Mouse (Mus musculus) forebrain, embryonic 15.5 days (tissue): ENCODE data around the gene Bbs9. TPM values are rescaled to one million over a fixed set of nuclear protein-coding genes. Genes with fewer than 3 reads are reported as not detected.

Experiments
- ATAC-seq: fragments of 200-750 bp; cut with Nextera tagmentation; replicated peaks from 2 replicates; pipeline ENCODE4 v1.8.0; 2017; ENCODE audit warnings: mild to moderate bottlenecking, moderate TSS enrichment, moderate library complexity
- H3K27ac ChIP-seq: fragments of 300-500 bp; sonication (generic); replicated peaks from 2 replicates; pipeline ENCODE4 v1.5.1; 2015; ENCODE audit warnings: mild to moderate bottlenecking, inconsistent platforms
- H3K27me3 ChIP-seq: fragments of 300-500 bp; sonication (generic); 2 replicates; pipeline ENCODE4 v1.6.1; 2015; ENCODE audit warnings: inconsistent platforms
- H3K36me3 ChIP-seq: fragments of 300-500 bp; sonication (generic); 2 replicates; pipeline ENCODE4 v1.6.1; 2015; ENCODE audit warnings: mild to moderate bottlenecking, inconsistent platforms
- H3K4me1 ChIP-seq: fragments of 300-500 bp; sonication (generic); 2 replicates; pipeline ENCODE4 v1.6.1; 2015; ENCODE audit warnings: inconsistent platforms
- H3K4me2 ChIP-seq: fragments of 300-500 bp; sonication (generic); replicated peaks from 2 replicates; pipeline ENCODE4 v1.6.1; 2015; ENCODE audit warnings: mild to moderate bottlenecking, inconsistent platforms
- H3K4me3 ChIP-seq: fragments of 300-500 bp; sonication (generic); 2 replicates; pipeline ENCODE4 v1.5.1; 2015; ENCODE audit warnings: mild to moderate bottlenecking, inconsistent platforms
- H3K9ac ChIP-seq: fragments of 300-500 bp; sonication (generic); replicated peaks from 2 replicates; pipeline ENCODE4 v1.6.1; 2015; ENCODE audit warnings: mild to moderate bottlenecking, inconsistent platforms
- H3K9me3 ChIP-seq: fragments of 300-500 bp; sonication (generic); 2 replicates; pipeline ENCODE4 v1.6.1; 2016; ENCODE audit warnings: inconsistent platforms
- polyA plus RNA-seq: library from polyadenylated mRNA; unstranded; fragments of >200 nt; fragmentation: Nextera tagmentation; extraction: Ambion mirVana; gene quantifications from 2 replicates; pipeline ENCODE4 v1.2.1, GENCODE M21; 2015

Gene Bbs9
- polyA plus RNA-seq, 1 experiment from 2014 or later, result 20.8 TPM

- no peaks in the 10 kb centered on the region for H3K9me3 ChIP-seq
- no peaks in the 10 kb centered on the region for H3K4me1 ChIP-seq
- no peak overlapping the region for H3K4me3 ChIP-seq
- no peak overlapping the region for H3K9ac ChIP-seq
- no peaks in the 10 kb centered on the region for H3K27me3 ChIP-seq
- no peaks in the 10 kb centered on the region for H3K36me3 ChIP-seq
- H3K4me2 ChIP-seq, result no peak overlapping the region
- no peak overlapping the region for H3K27ac ChIP-seq
- no peak for ATAC-seq
Observed at GRCm38 (mm10) chr9:22935645-22936044, 460.1 kb downstream of the Bbs9 start.

Other genes with a start within 250 kb of the Bbs9 start
- 11.3 and 12.4 TPM in 2 replicates for gene Zfp599, start 215.8 kb upstream of the Bbs9 start, polyA plus RNA-seq
- gene Zfp810, start 168.1 kb upstream of the Bbs9 start, polyA plus RNA-seq, result 36.2 and 36.8 TPM in 2 replicates
- gene Anln, start 86.5 kb upstream of the Bbs9 start, polyA plus RNA-seq, result 12.0 and 12.1 TPM in 2 replicates
- 10.9 and 13.1 TPM in 2 replicates for gene 9530077C05Rik, start 64.2 kb upstream of the Bbs9 start, polyA plus RNA-seq
- gene Gm17545, start 21.4 kb upstream of the Bbs9 start, polyA plus RNA-seq, result not detected in 2 replicates
- 70.1 and 71.5 TPM in 2 replicates for gene Rp9, start 6.0 kb upstream of the Bbs9 start, polyA plus RNA-seq